Mouse (Mus musculus): Measurements from ENCODE around the gene Fbxo34. TPM values are rescaled to one million over a fixed set of nuclear protein-coding genes. Genes with fewer than 3 reads are reported as not detected.

Gene Fbxo34
- 10 to 100 TPM; 20.1 to 20.7 TPM for total RNA-seq (2023)

DNA sequence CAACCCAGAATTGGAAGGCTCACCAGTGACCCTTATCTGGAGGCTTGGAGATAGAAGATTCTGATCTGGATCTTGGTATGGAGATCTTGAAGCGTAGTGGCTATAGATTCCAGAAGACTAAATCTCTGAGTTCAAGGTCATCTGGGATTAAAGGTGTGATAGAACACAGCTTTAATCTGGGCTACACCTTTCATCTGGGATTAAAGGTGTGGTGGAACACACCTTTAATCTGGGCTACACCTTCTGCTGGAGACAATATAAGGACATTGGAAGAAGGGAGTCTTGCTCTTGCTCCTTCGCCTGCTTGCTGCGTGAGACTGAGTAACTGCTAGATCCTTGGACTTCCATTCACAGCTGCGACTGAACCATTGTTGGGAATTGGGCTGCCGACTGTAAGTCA lies at the start of gene Fbxo34:
Gene Fbxo34, plus strand, starts transcription at position 301 of the 400 bp plus-strand sequence.

DNA sequence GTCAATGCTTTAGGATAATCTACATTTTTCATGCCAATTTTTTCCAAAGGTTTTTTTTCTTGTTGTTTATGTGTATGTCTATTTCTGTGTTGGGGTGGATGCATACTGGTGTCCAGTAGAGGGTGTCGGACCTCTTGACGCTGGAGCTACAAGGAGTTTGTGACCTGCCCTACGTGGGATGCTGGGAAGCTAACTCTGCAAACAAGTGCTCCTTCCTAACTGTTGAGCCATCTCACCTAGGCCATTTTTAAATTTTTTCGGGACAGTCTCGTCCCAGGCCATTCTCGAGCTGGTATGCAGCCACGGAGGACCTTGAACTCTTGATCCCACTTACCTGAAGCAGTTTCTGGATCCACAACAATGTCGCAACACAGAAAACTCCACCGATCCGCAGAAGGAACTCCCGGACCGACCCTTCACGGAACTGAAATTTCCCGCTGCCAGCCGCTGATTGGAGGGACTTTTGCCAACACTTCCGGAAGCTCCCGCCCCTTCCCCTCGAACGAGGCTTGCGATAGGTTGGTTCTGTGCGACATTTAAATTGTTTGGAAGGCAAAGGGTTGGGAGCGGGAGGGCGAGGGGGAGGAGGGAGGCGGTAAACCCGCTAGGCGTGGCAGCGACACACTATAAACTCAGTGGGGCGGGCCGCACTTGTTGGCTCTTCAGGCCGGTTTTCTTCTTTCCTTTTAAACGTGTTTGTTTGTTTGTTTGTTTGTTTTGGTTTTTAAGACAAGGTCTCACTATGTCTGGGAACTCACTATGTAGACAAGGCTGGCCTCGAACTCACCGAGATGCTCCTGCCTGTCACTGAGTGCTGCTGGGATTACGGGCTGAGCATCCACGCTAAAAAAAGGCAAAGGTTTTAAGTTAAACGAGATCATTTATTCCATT lies 32.2 kb upstream of the Fbxo34 start, which contains the start of gene Dlgap5:
Gene Dlgap5, minus strand, starts transcription at position 633 of the 891 bp plus-strand sequence.

GRCm38 (mm10) chr14:47570549-47570948 lies 120.3 kb downstream of the Fbxo34 start, which contains the start of gene Atg14:
TSS of gene Atg14 (minus strand) at chr14:47570649.

Other genes starting within 250 kb of the Fbxo34 start
- 10 to 100 TPM; 29.9 to 33.2 TPM for gene Wdhd1, start 173.6 kb upstream of the Fbxo34 start, total RNA-seq (2023)
- gene Socs4, start 173.5 kb upstream of the Fbxo34 start, total RNA-seq (2023), result 10 to 100 TPM; 30.7 to 34.4 TPM
- 100 to 1,000 TPM; 152 to 176 TPM for gene Mapk1ip1l, start 152.2 kb upstream of the Fbxo34 start, total RNA-seq (2023)
- gene Lgals3, start 82.7 kb upstream of the Fbxo34 start, total RNA-seq (2023), result 1 to 10 TPM; 3.9 to 4.3 TPM
- gene Dlgap5, start 32.0 kb upstream of the Fbxo34 start, total RNA-seq (2023), result 1 to 10 TPM; 6.7 to 8.0 TPM
- gene Atg14, start 120.2 kb downstream of the Fbxo34 start, total RNA-seq (2023), result 10 to 100 TPM; 23.0 to 24.5 TPM
- gene Ktn1, start 198.0 kb downstream of the Fbxo34 start, total RNA-seq (2023), result 100 to 1,000 TPM; 136 to 141 TPM

Data from B cell, adult 67 days (primary cell).